Mouse (Mus musculus): Measurements from ENCODE around the gene Ccdc155. TPM values are rescaled to one million over a fixed set of nuclear protein-coding genes. Genes with fewer than 3 reads are reported as not detected.

Gene Ccdc155
- polyA plus RNA-seq, 1 experiment from 2014 or later, result 1.2 TPM

- Histone ChIP-seq H3K4me2 (no peak overlapping the region), H3K9ac (no peak overlapping the region), H3K4me1 (peaks cover 4% of the 10 kb centered on the region; the same call in 1 of the 2 replicates), H3K27ac (no peak overlapping the region), H3K4me3 (no peak overlapping the region), H3K9me3 (no peaks in the 10 kb centered on the region), H3K27me3 (no peaks in the 10 kb centered on the region), H3K36me3 (peaks cover 53% of the 10 kb centered on the region)
- no peak for ATAC-seq (ENCODE audit: insufficient number of reproducible peaks, low FRiP score, low TSS enrichment, low read depth)
- WGBS, result 58% methylated on average over 4 of the region's 4 CpGs
These were observed 56.1 kb downstream of the Ccdc155 start for GRCm38 (mm10) chr7:45148534-45149098.

GRCm38 (mm10) chr7:45147899-45148298 is 56.8 kb downstream of the Ccdc155 start:
- no peak for ATAC-seq (ENCODE audit: insufficient number of reproducible peaks, low FRiP score, low TSS enrichment, low read depth)
- Histone ChIP-seq H3K4me2 (no peak overlapping the region), H3K4me3 (no peak overlapping the region), H3K9ac (no peak overlapping the region), H3K36me3 (peaks cover 60% of the 10 kb centered on the region), H3K4me1 (no peaks in the 10 kb centered on the region), H3K27me3 (no peaks in the 10 kb centered on the region), H3K27ac (no peak overlapping the region), H3K9me3 (no peaks in the 10 kb centered on the region)
- WGBS, result 88% methylated on average over 11 of the region's 11 CpGs

GRCm38 (mm10) chr7:45147267-45147666 is 57.4 kb downstream of the Ccdc155 start:
- no peak for ATAC-seq (ENCODE audit: insufficient number of reproducible peaks, low FRiP score, low TSS enrichment, low read depth)
- Histone ChIP-seq H3K36me3 (peaks cover 66% of the 10 kb centered on the region), H3K4me1 (no peaks in the 10 kb centered on the region), H3K4me2 (no peak overlapping the region), H3K4me3 (no peak overlapping the region), H3K9me3 (no peaks in the 10 kb centered on the region), H3K27me3 (no peaks in the 10 kb centered on the region), H3K9ac (no peak overlapping the region), H3K27ac (no peak overlapping the region)
- 91% methylated on average over 11 of the region's 11 CpGs for WGBS

- H3K27me3 ChIP-seq, result no peaks in the 10 kb centered on the region
- no peak overlapping the region for H3K4me3 ChIP-seq
- H3K27ac ChIP-seq, result no peak overlapping the region
- H3K4me2 ChIP-seq, result no peak overlapping the region
- no peaks in the 10 kb centered on the region for H3K9me3 ChIP-seq
- no peaks in the 10 kb centered on the region for H3K4me1 ChIP-seq
- ATAC-seq (ENCODE audit: insufficient number of reproducible peaks, low FRiP score, low TSS enrichment, low read depth), result no peak
- WGBS, result 92% methylated on average over 8 of the region's 8 CpGs
- peaks cover 72% of the 10 kb centered on the region for H3K36me3 ChIP-seq
- H3K9ac ChIP-seq, result no peak overlapping the region
These were observed 59.2 kb downstream of the Ccdc155 start for GRCm38 (mm10) chr7:45145460-45145859.

GRCm38 (mm10) chr7:45144368-45145174 is 60.1 kb downstream of the Ccdc155 start:
- H3K4me2 ChIP-seq, result no peak overlapping the region
- WGBS, result 85% methylated on average over 13 of the region's 13 CpGs
- H3K27me3 ChIP-seq, result no peaks in the 10 kb centered on the region
- no peak for ATAC-seq (ENCODE audit: insufficient number of reproducible peaks, low FRiP score, low TSS enrichment, low read depth)
- no peaks in the 10 kb centered on the region for H3K9me3 ChIP-seq
- peaks cover 72% of the 10 kb centered on the region for H3K36me3 ChIP-seq
- H3K4me3 ChIP-seq, result no peak overlapping the region
- no peaks in the 10 kb centered on the region; the same call in 1 of the 2 replicates for H3K4me1 ChIP-seq
- no peak overlapping the region for H3K9ac ChIP-seq
- H3K27ac ChIP-seq, result no peak overlapping the region

- Histone ChIP-seq H3K36me3 (peaks cover 52% of the 10 kb centered on the region), H3K9me3 (no peaks in the 10 kb centered on the region), H3K4me2 (no peak overlapping the region), H3K4me3 (no peak overlapping the region), H3K27ac (no peak overlapping the region), H3K9ac (no peak overlapping the region), H3K4me1 (no peaks in the 10 kb centered on the region; the same call in 1 of the 2 replicates), H3K27me3 (no peaks in the 10 kb centered on the region)
- ATAC-seq (ENCODE audit: insufficient number of reproducible peaks, low FRiP score, low TSS enrichment, low read depth), result no peak
- 85% methylated on average over 5 of the region's 5 CpGs for WGBS
These were observed 62.8 kb downstream of the Ccdc155 start for GRCm38 (mm10) chr7:45141914-45142313.

GRCm38 (mm10) chr7:45141319-45141718 is 63.4 kb downstream of the Ccdc155 start:
- Histone ChIP-seq H3K4me2 (no peak overlapping the region), H3K9ac (no peak overlapping the region), H3K4me3 (no peak overlapping the region), H3K27ac (no peak overlapping the region), H3K36me3 (peaks cover 46% of the 10 kb centered on the region), H3K9me3 (no peaks in the 10 kb centered on the region), H3K27me3 (no peaks in the 10 kb centered on the region), H3K4me1 (no peaks in the 10 kb centered on the region; the same call in 1 of the 2 replicates)
- no peak for ATAC-seq (ENCODE audit: insufficient number of reproducible peaks, low FRiP score, low TSS enrichment, low read depth)
- 92% methylated on average over 3 of the region's 3 CpGs for WGBS

GRCm38 (mm10) chr7:45139904-45140723 is 64.6 kb downstream of the Ccdc155 start:
- Histone ChIP-seq H3K4me2 (no peak overlapping the region), H3K9me3 (no peaks in the 10 kb centered on the region), H3K36me3 (peaks cover 34% of the 10 kb centered on the region), H3K9ac (no peak overlapping the region), H3K4me3 (no peak overlapping the region), H3K27ac (no peak overlapping the region), H3K4me1 (peaks cover 9% of the 10 kb centered on the region), H3K27me3 (0 out of 2 replicates have a peak, but pooled peaks cover 5% of the 10 kb centered on the region)
- ATAC-seq (ENCODE audit: insufficient number of reproducible peaks, low FRiP score, low TSS enrichment, low read depth), result no peak
- 63% methylated on average over 8 of the region's 8 CpGs for WGBS

GRCm38 (mm10) chr7:45138403-45138802 is 66.3 kb downstream of the Ccdc155 start:
- peaks cover 15% of the 10 kb centered on the region for H3K4me1 ChIP-seq
- WGBS, result 79% methylated on average over 1 of the region's 1 CpGs

GRCm38 (mm10) chr7:45137171-45138006 is 67.3 kb downstream of the Ccdc155 start:
- WGBS, result 81% methylated on average over 12 of the region's 12 CpGs
- Histone ChIP-seq H3K36me3 (peaks cover 8% of the 10 kb centered on the region), H3K9ac (no peak overlapping the region), H3K4me2 (no peak overlapping the region), H3K27me3 (0 out of 2 replicates have a peak, but pooled peaks cover 6% of the 10 kb centered on the region), H3K4me3 (no peak overlapping the region), H3K27ac (no peak overlapping the region), H3K4me1 (peaks cover 15% of the 10 kb centered on the region), H3K9me3 (no peaks in the 10 kb centered on the region)
- ATAC-seq (ENCODE audit: insufficient number of reproducible peaks, low FRiP score, low TSS enrichment, low read depth), result no peak

More at GRCm38 (mm10) chr7:45138403-45138802, 66.3 kb downstream of the Ccdc155 start:
- 0 out of 2 replicates have a peak, but pooled peaks cover 6% of the 10 kb centered on the region for H3K27me3 ChIP-seq
- H3K36me3 ChIP-seq, result peaks cover 17% of the 10 kb centered on the region
- no peaks in the 10 kb centered on the region for H3K9me3 ChIP-seq
- no peak overlapping the region for H3K27ac ChIP-seq
- no peak overlapping the region for H3K9ac ChIP-seq
- H3K4me2 ChIP-seq, result no peak overlapping the region
- no peak overlapping the region for H3K4me3 ChIP-seq
- no peak for ATAC-seq (ENCODE audit: insufficient number of reproducible peaks, low FRiP score, low TSS enrichment, low read depth)

GRCm38 (mm10) chr7:45135993-45136567 is 68.6 kb downstream of the Ccdc155 start, which contains the start of the genes Gm45713 and Flt3l:
Gene Gm45713, minus strand, starts transcription at chr7:45136231.
Gene Flt3l, minus strand, starts transcription at chr7:45136432.
- H3K36me3 ChIP-seq, result no peaks in the 10 kb centered on the region
- H3K9ac ChIP-seq, result peak within 1 kb of the TSS; percentile 42
- peak within 1 kb of the TSS; percentile 54 for H3K4me3 ChIP-seq
- peak; percentile 68; the same call in 1 of the 2 replicates for ATAC-seq (ENCODE audit: insufficient number of reproducible peaks, low FRiP score, low TSS enrichment, low read depth)
- peak within 1 kb of the TSS; percentile 51; the same call in 1 of the 2 replicates for H3K27ac ChIP-seq
- 0 out of 2 replicates have a peak, but pooled peaks cover 6% of the 10 kb centered on the region for H3K27me3 ChIP-seq
- H3K4me2 ChIP-seq, result peak within 1 kb of the TSS; percentile 87
- no peaks in the 10 kb centered on the region for H3K9me3 ChIP-seq
- peaks cover 15% of the 10 kb centered on the region for H3K4me1 ChIP-seq
- WGBS, result 1% methylated on average over 29 of the region's 29 CpGs

All from limb, embryonic 15.5 days (tissue).